Mouse (Mus musculus) thymus, postnatal 14 days (tissue): ENCODE measurements around the gene Pcyt2.
A peak's percentile ranks its signal among the peaks of the same experiment; 100 is the strongest.

ENCODE experiments used
- DNase-seq: peaks from one replicate; pipeline ENCODE4 v3.0.0; 2021

The Pcyt2 gene

DNA sequence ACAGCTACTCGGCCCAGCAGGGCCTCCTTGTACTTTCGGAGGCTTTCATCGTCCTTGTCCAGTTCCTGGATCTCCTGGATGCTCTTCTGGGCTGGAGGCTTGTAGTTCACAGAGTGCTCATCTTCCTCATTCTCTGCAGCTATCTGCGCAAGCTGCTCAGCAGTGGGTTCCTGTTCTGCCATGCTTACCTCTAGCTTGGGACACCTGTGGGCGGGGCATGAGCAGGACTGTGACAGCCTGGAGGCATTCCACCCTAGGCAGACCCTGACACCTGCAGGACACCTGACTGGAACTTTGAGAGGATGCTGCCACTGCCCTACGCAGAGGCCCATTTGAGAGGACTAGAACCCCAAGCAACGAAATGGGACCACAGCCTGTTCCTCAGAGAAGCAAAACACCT, 37.5 kb downstream of the Pcyt2 start:
- peak; percentile 42 for DNase-seq

DNA sequence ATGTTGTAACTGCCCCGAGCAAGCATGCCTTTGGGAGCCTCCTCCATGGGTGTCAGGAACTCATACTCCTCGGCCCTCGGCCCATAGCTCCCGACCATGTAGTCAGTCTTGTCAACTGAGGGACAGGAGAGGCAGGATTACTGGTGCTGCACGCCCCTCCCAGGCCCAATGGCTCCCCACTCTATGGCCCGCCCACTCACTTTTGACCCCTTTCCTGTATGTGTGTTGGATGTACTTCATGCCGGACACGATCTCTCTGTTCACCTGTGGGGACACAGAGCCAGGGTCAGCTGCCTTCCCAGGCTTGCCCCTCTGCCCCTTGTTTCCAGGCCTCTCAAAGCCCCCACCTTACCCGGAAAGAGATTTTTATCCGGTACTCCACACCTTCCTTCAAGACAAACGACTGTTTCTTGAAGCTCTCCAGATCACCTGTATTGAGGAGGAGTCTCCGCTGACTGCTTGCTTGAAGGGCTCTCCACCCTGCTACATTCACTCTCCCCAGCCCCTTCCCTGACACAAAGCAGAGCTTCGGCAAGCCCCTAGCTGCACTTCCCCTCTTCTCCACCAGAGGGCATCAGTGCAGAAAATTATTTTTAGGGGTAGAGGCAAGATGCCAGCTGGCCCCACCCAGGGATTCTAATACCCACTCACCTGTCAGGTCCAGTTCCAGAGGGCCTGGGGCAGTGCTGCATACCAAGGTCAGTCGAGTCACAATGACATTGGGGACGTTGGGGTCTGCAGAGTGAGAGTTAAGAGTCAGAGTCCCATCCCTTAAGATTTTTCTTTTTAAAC, 38.2 kb downstream of the Pcyt2 start:
- peak; percentile 88 for DNase-seq

DNA sequence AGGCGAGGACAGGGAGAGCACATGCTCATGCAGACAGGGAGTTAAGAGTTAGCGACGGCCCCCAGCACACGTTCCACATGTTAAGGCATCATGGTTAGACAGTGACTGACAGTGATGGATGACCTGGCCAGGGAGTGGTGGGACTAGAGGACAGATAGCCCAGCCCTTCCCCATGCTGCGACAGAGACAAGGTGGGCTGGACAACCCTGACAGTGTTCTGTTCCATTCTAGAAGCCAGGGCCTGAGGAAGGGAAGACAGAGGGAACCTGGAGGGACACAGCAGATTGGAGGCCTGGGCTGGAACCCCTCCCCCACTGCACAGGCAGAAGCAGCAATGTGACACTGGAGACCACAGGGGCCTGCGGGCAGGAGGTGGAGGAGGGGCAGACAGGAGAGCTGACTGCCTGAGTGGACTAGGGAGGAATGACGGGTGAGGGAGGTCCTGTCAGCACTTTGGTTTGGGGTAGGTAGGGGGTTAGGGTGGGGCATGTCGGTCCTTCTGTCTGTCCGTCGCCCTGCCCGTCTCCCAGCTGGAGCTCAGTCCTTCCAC, 39.0 kb downstream of the Pcyt2 start:
- peak; percentile 23 for DNase-seq

DNA sequence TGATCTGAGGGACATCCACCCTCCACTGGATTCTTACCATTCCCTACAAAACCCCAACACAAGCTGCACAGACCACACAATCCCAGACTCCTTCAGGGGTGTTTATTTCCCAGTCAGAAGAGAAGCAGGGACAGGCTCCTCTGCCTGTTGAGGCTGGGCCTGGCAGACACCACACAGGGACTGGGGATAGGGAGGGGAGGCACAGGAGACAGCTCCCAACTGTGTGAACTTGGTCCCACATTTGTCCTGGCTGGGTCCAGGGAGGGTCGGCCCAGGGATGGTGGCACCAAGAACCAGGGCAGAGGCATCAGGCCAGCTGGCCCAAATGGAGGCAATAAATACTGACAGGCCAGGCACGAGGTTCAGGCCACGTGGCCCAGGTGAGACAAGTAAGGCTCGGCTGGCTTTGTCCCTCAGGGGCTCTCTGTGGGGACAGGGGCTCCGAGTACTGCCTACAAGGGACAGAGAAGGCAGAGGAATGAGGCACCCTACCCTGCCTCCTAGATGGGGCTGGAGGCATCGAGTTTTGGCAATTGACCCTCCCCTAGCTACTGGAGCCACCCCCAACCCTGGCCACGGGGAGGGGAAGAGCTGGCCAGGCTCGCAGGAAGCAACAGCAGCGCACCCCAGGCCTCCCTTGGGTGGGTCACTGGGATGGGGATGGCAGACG, 39.6 kb downstream of the Pcyt2 start:
- DNase-seq, result peak; percentile 18

DNA sequence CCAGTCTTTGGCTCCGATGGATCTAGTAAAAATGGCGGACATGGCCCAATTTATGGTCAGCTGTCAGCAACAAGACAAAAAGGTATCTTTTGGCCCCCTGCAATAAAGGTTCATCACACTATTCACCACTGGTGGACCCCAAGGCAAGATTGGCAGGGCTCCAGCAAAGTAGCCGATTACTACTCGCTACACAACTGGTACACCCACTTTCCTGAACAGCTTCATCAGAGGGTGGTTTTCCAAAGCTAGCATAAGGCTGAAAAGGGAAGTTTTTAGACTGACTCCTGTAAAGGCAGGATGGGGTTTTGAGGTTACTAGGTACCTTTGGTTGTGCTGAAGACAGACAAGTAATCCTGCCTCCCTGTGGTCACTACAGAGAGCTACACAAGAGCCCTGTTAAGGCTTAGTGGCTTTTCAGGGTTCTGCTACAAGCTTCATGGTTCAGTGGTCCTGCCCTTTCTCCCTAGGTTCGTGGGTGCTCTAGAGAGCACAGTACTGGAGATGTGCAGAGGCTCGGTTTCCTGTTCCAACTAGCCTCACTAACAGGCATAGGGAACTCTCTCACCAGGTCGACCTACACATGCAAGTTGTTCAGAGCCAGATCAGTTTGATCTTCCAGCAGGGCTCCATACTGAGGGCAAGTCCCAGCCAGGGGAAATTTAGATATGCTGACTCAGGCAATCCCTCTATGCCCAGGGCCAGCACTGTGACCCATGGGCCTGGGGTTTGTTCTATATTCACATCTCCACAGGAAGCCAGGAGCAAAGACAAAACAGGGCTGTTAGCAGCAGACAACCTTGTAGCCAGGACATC, 40.3 kb downstream of the Pcyt2 start:
- peak; percentile 30 for DNase-seq

DNA sequence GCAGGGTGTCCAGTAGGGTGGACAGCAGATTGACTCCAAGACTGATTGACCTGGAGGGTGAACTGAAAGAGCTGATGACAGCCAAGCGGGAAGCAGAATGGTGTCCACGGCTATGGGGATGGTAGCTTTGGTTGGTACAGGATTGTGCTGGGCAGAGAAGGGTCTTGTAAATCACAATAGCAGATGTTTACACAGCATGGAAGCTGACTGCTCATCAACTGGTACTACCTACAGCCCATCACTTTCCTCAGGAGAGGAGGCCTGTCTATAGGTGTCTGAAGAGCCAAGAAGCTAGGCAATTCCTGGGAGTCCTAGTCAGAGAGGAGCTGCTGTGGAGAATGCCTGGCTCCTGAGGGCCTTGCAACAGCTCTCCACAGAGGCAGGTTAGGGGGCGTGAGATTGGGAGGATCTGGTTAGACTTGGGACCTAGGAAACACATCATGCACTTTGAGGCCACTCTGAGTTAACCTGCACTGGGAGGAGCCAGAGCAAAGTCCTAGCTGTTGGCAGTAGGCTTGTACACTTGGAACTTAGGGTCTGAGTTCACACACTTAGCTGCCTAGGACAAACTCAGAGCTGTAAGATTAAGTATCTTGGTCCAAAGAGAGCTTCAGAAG, 41.3 kb downstream of the Pcyt2 start:
- no peak for DNase-seq

DNA sequence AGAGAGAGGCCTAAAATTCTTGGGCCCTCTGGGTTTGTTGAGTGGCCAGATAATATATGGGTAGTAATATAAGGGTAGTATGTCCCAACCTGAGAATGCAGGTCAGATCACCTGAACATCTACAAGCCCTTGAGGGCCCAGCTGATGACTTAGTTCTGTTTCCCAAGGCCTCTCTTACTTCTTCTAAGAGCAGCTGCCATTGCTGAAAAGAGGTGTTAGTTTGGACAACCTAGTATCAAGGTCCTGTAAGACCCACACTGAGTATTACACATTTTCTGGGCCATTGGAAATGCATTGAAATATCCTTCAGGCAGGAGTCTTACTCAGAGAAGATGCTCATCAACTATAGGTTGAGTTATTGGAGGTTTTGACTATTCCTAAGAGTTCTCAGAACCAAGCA, 41.8 kb downstream of the Pcyt2 start:
- DNase-seq, result no peak

DNA sequence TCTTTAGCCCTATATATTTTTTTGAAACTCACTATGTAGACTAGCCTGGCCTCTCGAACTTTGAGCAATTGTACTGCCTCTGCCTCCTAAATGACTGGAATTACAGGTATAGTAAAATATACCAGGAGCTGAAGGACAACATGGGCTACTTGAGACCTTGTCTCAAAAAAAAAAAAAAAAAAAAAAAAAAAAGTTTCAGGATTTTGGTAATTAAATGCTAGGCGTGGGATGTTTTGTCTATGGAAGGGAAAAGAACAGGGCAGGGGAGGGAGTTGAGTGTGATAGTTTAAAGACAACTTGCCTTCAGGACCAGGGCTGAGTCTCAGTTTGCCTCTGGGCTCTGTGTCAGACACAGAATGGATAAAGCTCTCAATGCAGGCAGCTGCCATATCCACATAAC, 42.7 kb downstream of the Pcyt2 start:
- no peak for DNase-seq

DNA sequence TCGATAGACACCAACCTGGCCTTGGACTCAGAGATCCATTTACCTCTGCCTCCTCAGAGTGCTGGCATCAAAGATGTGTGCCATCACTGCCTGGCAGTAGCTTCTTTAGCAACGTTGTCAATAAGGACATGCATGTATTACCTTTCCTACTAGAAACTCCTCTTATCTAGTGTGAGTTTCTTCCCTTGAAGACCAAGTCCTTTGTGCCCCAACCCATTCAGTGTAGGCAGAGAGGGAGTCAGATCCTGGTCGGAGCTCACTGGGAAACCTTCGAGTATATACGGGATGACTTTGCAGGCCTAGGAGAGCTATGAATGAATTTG, 43.5 kb downstream of the Pcyt2 start:
- no peak for DNase-seq

DNA sequence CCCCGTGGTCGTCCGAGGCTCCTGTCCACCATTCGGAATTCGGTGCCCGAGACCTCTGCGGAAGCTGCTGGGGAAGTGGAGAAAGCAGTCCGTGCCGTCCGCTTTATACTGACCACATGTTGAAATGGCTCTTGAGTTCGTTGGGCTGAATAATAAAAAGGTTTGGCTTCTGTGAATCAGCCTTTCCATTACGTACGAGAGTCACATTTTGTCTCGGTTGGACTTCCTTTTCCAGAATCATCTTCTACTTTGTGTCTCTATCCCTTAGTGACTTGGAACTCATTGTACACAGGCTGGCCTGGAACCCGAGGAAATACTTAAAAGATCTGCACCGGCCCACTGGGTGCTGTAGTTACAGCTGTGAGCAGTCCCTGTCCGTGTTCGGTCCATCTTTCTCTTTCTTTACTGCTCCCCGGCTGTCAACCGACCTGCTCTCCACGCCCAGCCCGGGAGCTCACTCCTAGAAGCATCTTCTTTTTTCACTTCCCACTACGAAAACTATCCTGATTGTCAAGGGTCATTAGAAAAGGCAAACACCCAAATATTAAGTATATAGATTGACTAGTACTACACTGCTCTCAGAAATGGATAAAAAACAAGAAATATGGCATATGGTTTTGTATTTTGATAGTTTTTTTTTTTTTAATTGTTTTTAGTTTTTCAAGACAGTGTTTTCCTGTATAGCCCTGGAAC, 44.0 kb downstream of the Pcyt2 start:
- no peak for DNase-seq

DNA sequence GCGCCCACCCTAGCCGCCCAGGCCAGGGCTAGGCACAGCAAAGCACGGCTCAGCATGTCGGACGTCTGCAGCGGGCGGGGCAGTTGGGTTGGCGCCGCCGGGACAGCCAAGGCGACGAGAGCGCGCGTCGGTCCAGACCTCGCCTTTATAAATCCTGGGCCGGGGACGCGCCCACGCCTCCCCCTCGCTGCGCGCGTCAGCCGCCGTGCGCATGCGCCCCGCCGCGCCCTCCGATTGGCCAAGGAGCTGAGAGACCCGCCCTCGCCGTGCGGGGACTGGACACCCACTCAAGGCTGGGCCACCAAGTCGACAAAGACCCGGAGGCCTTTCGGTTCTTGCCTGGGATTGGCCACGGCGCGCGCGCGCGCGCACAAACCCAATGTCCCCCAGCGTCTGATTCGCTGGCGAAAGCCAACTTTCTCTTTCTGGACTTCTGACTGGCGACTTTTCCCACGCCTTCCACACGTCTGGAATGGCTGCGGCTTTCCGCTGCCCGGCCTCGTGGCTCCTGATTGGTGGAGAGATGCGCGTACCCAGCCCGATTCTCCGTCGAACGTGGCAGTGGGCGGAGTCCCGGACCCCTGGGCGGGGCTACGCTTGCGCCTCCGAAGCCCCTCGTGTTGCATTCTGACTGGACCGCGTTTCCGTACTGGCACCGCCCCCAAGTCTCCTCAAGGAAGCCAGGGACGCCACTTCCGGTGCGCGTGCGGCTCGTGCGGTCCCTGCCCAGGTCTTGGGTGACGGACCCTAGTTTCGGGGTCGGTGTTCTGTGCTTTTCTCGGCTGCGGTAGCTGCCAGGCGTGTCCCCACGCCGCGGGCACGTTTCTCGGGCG, 44.8 kb downstream of the Pcyt2 start, which contains the start of gene P4hb:
Gene P4hb, minus strand, starts transcription at position 502 of the 833 bp plus-strand sequence.
- DNase-seq, result peak; percentile 99

DNA sequence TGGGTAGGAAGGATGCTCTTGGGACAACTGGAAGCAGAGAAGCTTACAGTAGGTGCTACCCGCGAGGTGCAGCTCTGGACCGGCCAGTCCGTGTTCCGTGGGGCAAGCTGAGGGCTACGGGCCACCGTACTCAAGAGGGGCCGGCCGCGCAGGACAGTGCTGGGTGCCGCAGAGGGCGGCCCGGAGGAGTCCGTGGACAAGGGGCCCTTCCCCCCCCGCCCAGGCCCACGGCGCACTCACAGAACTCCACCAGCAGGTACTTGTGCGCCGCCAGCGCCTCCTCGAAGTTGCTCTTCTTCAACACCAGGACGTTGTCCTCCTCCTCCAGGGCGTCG, 45.4 kb downstream of the Pcyt2 start:
- no peak for DNase-seq

DNA sequence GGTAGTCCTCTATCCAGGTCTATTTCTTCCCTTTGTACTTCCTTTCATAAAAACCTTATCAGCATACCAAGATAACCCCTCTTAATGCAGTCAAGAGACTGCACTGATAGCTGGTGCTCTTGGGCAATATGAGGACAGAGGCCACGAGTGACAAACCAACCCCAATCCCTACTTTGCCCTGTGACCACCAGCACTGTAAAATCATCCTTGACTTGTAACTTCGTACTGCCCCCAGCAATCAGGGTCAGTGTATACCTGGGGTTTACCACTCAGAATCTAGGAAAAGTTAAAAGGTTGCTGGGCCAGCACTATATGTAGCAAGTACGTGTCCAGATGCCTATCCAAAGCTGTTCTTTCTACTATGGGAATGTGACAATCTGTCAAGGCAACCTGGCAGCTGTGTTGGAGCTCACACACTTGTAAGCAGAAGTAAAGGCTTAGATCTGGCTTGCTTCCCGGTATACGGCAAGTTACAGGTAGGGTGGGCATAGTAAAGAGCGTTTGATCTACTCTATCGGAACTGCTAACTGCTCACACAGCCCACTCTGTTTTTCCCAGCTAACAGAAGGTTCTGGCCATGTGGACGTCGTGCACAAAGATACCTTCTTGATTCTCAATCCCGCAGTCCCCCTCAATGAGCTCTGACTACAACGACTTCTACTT, 45.9 kb downstream of the Pcyt2 start:
- DNase-seq, result no peak

DNA sequence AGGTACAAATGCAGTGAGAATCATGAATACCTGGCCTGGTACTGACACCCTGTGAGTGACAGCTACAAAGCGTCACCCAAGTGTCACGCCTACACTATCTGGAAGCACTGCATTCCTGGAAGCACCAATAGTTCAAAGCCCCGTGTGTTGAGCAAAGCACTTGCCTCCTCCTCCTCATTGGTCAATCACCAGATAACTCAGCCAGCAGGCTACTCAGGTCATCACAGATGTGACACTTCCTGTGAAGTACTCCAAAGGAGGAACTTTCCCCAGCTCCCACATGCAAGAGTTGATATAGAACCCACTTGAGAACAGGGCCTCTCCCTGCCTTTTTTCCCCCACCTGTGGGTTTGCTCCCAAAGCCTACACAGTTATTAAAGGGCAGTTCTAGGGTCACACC, 46.6 kb downstream of the Pcyt2 start:
- no peak for DNase-seq

DNA sequence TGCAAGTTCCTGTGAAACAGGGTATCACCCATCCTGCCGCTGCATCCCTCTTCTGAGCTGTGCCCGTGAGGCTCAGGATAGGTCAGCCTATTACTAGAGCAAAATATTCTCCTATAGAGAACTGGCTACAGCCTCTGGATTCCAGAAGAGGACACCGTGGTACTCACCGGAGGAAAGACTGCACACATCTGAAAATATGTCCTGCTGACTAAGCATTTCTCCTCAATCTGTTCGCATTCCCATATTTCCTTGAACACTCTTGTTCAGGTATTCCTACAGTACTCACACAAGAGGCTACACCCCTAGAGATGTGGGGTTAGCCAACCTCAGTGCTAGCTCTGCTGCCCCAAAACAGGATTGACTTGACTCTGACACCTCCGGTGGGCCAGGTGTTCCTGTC, 49.4 kb downstream of the Pcyt2 start:
- DNase-seq, result no peak

DNA sequence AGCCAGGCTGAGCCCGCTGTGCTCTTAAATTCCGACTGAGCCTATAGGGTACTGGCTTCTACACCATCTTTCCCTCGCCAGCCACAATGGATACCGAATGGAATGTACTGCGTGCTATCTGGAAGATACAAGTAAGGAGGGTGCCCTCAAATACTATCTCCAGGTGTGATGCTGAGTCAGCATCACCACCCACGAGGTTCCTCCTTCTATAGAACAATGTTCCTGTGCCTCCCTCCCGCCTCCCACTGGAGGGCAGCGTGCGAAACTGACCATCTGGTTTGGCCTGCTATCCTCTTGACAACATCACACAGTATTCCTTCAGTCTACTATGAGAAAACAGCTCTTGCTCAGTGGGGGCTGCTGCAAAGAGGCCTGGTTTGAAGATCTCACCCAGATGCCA, 52.6 kb downstream of the Pcyt2 start:
- no peak for DNase-seq

DNA sequence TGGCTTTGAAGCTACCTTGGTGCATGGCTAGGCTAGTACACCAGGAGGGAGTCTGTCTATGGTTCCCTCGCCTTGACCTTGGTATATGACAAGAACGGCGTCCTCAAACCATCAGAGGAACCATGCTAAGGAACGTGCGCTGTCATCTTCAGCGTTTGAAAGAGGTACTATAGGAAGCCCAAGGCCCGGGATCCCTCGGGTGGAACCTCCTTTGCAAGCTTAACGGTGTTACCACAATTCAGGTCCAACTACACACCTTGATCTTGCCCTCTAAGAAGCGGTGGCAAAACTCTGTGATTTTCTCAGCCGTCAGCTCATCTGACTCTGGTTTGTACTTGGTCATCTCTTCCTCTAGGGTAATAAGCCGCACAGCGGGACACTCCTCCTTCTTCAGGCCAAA, 54.8 kb downstream of the Pcyt2 start:
- DNase-seq, result no peak

DNA sequence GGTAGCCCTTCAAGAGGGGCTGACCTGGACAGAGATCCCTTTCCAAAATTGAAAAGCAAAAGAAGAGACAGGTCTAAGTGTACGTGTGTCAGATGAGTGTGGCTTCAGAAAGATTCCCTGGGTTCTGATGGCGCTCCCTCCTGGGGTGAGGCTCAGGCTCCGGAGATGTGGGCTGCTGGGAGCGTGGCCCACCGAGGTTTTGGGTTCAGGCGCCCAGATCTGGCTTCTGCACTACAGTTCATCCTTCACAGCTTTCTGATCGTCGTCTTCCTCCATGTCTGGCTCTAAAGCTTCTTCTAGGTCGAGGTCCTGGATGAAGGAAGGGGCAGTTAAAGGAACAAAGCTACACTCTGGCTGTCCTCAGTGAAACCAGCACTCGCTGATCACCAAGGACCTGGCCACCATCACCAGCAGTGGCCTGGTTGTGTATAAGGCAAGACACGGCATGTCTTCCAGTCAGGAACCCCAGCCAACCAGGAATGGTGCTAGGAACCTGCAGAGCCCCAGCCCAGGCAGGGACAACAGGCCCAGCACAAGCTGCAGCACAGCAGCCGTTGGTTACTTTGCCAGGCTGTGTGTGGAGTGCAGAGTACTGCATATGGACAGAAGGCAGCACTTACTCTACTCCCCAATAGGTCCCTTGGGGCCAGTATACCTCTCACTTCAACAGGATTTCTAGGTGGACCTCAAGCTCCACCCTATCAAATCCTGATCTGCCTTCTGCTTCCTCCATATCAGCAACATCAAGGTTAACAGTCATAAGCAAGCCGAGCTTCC, 56.6 kb downstream of the Pcyt2 start:
- no peak for DNase-seq
